Mouse (Mus musculus) retina, embryonic 14.5 days (tissue): ENCODE data around the gene Casc3.

ENCODE experiments used
- DNase-seq: peaks from one replicate; pipeline ENCODE4 v3.0.0-alpha.2; 2015; ENCODE audit warnings: low spot score

Gene Casc3

GRCm38 (mm10) chr11:98804605-98805004 lies at the start of gene Casc3:
Gene Casc3, plus strand, starts transcription at chr11:98804905.
- no peak for DNase-seq

DNA sequence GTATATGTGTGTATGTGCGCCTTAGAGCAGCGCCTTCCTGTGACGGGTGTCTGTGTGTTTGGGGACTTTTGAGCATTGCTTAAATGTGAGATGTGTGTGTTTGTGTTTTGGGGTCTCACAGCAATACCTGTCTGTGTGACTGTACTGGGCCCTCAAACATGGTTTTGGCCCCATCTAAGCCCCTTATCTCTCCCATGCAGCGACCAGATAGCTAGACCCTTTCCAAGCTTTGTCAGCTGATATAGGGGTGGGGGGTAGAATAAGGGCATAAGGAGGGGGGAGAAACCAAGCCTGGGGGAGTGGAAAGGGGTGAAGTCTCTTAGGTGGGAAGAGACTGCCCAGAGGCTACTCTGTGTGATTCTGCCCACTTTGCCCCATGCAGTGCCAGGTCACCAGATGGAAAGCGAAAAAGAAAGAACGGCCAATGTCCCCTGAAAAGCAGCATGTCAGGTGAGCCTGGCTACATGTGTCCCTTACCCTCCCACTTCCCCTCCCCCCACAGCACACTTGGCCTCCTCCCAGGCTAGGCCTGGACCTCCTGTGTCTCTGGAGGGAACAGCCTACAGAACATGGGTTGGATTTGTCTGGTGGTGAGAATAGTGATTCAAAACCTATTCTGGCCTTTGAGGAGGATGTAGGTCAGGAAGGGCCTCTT lies 48.9 kb upstream of the Casc3 start:
- no peak for DNase-seq

- DNase-seq, result no peak
Observed at GRCm38 (mm10) chr11:98756711-98757110, 48.0 kb upstream of the Casc3 start.

- no peak for DNase-seq
Observed at GRCm38 (mm10) chr11:98761939-98762338, 42.8 kb upstream of the Casc3 start.

DNA sequence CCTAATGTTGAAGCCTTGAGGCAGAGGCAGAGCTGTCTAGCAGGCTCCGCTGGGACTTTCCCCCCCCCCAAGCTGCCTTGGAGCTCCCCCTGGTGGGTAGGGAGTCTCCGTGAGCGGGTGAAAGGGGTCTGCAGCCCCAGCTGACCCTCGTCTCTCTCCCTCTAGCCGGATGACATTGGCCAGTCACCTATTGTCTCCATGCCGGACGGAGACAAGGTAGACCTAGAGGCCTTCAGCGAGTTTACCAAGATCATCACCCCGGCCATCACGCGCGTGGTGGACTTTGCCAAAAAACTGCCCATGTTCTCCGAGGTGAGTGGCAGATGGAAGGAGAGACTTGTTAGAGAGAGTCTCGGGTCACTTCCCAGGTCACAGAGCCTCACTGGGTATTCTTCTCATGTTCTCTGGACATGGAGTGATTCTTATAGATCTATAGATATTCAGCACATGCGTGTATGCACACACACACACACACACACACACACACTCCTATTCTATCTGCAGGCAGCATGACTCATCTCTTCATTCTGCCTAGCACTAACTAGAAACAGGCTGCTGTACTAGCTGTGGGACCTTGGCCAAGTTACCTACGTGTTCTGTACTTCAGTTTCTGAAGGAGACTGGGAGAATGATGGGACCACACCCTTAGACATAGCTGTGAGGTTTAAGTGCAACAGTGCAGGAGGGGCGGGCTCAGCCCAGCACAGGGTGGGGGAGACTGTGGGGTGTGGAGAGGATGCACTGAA lies 41.8 kb upstream of the Casc3 start:
- peak; percentile 70 for DNase-seq

- DNase-seq, result no peak
Observed at GRCm38 (mm10) chr11:98763502-98763861, 41.2 kb upstream of the Casc3 start.

GRCm38 (mm10) chr11:98764091-98764490 lies 40.6 kb upstream of the Casc3 start:
- DNase-seq, result no peak

DNA sequence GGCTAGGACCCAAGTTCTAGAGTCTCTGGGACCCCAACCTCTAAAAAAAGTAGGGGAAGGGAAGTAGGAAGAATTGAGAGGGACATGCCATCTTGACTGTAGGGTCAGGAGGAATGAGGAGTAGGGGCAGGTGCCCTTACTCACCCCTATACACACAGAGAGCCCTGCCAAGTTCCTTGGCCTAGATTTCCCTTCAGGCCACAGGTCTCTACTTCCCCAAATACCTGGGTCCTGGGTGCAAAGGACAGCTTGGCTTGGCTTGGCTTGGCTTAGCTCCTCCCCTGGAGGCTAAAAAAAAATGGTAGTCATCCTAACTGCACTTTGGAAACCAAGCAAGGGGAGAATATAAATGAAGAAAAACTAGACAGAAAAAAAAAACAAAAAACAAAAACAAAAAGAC lies 40.0 kb upstream of the Casc3 start:
- DNase-seq, result no peak

DNA sequence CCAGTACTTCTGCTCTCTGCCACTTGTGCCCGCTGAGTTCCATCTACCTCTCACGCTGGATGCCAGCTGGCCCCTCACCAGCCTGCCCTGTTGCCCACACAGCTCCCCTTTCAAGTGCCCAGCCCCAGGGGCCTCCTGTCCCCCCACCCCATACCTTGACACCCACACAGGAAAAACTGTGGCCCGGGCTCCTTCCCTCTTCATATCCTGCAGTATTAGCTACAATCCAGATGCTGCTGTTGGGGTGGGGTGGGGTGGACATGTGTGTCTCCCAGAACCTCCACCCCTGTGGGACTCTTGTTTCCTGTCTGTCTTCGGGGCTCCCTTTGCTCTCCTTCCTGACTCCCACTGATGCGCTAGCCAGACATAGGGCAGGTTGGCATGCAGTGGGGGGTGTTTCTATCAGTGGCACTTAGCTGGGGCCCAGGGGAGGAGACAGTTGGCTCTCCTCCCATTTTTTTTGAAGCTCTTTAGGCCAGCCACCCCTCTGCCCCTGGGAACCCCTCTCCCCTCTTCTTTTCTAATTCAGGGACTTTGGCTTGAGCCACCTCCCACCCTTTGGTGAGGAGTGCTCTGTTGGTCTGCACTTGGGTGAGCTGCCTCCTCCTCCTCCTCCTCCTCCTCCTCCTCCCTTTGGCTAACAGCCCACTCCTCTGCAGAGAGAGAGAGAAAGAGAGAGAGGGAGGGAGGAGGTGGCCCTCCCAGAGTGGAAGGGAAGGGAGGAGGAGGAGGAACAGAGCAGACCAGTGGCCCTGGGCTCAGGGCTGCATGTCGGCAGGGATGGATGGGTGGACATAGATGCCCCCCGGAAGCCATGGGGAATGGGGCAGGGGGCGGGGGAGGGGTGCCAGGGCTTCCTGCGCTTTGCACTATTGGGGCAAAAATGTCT lies 39.0 kb upstream of the Casc3 start:
- DNase-seq, result no peak

- no peak for DNase-seq
Observed at GRCm38 (mm10) chr11:98766346-98766745, 38.4 kb upstream of the Casc3 start.

DNA sequence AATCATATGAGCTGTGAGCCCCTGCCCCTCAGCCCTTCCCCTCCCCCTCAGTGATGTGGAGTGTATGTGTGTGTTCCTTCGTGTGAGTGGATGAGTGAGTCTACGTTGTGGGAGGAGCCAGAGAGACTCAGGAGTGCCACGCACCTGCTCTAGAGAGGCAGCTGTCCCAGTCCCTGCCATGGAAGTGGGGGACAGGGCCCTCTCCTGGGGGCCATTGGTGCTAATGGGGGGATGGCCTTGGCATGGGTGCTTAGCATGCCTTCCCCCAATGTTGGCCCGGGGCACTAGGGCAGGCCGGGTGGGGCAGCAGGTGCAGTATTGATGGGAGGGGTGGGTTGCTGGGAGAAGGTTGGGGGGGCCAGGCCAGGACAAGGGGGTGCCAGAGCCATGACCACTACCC lies 37.9 kb upstream of the Casc3 start:
- DNase-seq, result no peak

- peak; percentile 78 for DNase-seq
Observed at GRCm38 (mm10) chr11:98767276-98767675, 37.4 kb upstream of the Casc3 start.

DNA sequence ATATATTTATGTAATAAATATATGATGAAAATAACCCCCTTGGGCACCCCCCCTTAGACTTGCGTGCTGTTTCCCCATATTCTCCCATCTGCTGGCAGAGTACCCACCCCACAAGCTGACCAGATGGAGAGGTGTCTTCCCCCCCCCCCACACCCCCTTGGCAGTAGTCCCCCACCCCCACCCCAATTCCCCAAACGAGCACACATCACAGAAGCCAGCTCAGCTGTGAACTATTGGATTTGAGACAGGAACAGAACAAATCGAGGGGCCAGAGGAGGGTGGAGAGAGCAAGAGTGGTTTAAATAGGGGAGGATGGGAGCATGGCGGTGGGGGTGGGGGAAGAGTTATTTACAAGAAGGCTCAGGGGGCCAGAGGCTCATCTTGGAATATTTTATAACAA lies 37.0 kb upstream of the Casc3 start:
- DNase-seq, result no peak

DNA sequence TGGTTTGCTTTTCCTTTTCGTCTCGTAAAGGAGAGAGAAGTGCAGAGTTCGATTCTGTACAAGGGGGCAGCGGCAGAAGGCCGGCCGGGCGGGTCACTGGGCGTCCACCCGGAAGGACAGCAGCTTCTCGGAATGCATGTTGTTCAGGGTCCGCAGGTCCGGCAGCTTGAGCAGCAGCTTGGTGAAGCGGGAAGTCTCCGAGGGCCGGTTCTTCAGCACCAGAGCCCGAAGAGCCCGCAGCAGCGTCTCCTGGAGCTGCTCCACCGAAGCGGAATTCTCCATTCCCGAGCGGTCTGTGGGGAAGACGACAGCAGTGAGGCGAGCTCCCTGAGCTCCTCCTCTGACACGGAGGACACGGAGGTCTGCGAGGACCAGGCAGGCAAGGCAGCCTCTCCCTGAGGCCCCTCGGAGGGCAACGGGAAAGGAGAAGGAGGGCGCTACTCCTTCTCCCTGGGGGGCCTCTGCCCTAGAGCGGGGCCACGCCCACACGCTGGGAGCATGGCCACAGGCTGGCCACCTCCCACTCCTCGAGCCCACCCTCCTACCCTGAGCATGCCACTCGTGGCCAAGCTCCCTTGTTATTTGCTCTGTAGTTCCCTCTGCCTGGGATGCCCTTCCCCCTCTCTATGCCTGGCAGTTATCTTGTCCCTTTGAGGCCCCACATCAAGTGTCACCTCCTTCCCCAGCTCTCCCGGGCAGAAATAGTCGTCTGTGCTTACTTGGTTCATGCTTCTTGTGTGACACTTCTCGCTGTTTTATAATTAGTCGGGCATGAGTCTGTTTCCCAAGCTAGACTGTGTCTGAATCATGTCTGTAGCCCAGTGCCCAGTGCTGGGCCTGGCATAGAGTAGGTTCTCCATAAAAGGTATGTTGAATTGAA lies 36.3 kb upstream of the Casc3 start:
- DNase-seq, result peak; percentile 66

DNA sequence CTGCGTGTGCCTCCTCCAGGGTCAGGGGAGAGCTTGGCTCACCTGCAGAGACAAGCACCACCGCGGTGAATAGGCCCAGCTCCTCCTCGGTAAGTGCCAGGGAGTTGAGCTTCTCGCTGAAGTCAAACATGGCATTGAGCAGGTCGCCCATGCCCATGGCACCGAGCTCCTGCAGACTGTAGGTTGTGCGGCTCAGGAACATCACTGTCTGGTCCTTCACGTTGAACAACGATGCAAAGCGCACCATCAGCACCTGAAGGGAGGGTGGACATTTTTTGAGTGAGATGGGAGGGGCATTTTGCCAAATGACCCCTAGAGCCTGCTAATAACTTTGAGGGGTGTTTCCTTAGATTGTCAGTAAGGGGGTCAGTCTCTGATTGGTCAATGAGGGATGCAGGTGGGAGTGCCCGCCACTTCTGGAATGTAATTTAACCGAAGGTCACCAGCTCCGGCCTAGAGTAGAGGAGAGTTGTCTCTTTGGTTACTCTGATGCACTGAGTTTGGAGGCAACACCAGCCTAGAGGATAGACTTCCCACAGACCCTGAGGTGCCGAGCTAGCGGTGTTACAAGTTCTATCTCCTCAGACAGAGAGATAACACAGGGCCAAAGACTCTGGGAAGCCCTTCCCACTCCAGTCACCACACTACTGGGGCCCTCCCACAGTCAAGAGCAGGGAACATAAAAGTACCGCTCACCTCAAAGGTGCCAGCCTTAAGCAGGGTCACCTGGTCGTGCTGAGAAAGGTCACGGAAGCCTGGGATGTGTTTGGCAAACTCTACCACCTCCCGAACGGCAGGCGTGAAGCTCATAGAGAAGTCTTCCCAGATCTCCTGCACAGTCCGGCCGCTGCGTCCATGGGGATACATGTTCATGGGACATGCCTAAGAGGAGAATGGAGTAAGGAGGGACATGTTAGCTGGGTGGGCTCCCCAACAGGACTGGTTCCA lies 35.4 kb upstream of the Casc3 start:
- no peak for DNase-seq

DNA sequence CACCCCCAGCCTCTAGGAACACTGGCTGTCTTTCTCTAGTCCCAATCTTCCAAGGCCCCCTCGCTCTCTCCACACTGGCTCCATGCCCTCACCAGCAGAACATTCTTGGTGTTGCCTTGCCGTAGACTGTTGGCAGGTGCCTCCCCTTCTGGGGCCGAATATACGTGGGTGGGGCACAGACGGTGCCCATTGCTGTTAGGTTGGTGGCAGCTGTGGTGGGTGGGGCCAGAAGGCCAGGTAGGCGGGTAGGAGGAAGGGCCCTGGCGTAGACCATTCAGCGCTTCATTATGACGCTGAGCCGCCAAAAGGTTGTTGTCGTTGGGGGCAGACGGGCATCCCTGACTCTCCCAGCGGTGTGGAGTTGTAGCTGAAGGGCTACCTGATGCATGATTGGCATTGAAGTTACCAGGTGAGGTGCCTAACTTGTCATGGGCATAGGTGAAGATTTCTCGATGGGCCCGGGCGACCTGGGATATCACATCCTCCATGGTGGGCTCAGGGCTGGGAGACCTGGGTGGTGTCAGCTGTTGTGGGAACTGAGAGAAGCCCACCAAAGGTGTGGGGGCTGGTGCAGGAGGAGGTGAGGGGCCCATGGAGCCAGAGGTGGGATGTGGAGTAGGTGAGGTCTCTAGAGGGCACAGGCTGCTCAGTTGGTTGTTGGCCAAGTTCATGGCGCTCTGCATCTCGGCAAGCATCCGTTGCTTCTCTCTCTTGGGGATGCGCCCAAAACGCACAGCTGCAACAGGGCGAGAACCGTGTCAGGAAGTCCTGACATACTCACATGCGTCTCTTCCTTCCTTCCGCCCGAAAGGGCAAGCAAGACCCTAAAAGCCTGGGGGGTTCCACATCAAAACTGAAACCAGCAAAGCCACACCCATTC lies 34.4 kb upstream of the Casc3 start:
- DNase-seq, result no peak

- no peak for DNase-seq
Observed at GRCm38 (mm10) chr11:98771131-98771530, 33.6 kb upstream of the Casc3 start.

GRCm38 (mm10) chr11:98771844-98772525 lies 32.7 kb upstream of the Casc3 start:
- no peak for DNase-seq

- no peak for DNase-seq
Observed at GRCm38 (mm10) chr11:98772667-98773171, 32.0 kb upstream of the Casc3 start.
